Mouse (Mus musculus): ENCODE data around the gene Tagln3. TPM values are rescaled to one million over a fixed set of nuclear protein-coding genes. Genes with fewer than 3 reads are reported as not detected.

Gene Tagln3
- total RNA-seq (2012; rRNA removed) (not detected in 2 replicates), polyA plus RNA-seq (2012; ENCODE audit: insufficient read depth in 1 of 2, insufficient read length in 2 of 2, low read depth in 1 of 2, low replicate concordance in 2 of 2, missing spikeins in 1 of 2) (not detected)

GRCm38 (mm10) chr16:45724061-45724741 lies at the start of gene Tagln3:
Gene Tagln3, minus strand, starts transcription at chr16:45724608.
- Histone ChIP-seq H3K27ac (ENCODE audit: control insufficient read depth, low read depth, low read length) (no peak within 1 kb of the TSS), H3K9ac (ENCODE audit: control insufficient read depth, low read depth, low read length, poor library complexity, severe bottlenecking) (no peak within 1 kb of the TSS), H3K4me3 (ENCODE audit: control insufficient read depth in 1 of 2, insufficient read depth in 1 of 2, low read depth in 2 of 2, low read length in 2 of 2) (no peak within 1 kb of the TSS), H3K36me3 (ENCODE audit: control insufficient read depth in 1 of 2, insufficient read depth in 2 of 2, low read length in 2 of 2) (no peaks in the 10 kb centered on the region), H3K4me1 (ENCODE audit: control insufficient read depth in 1 of 2, insufficient read depth in 2 of 2, low read length in 2 of 2) (no peaks in the 10 kb centered on the region), H3K9me3 (replicated peaks; ENCODE audit: insufficient read depth, low read length) (no peaks in the 10 kb centered on the region), H3K27me3 (ENCODE audit: control insufficient read depth in 1 of 2, insufficient read depth in 2 of 2, low read length in 2 of 2) (no peaks in the 10 kb centered on the region), H3K79me2 (ENCODE audit: control insufficient read depth, insufficient read depth, low read length, poor library complexity) (no peaks in the 10 kb centered on the region)
- DNase-seq (ENCODE audit: low read depth, low spot score), result no peak
- TF ChIP-seq JUND (IDR thresholded peaks at IDR 0.05; ENCODE audit: low read depth, low read length) (no peak), ZKSCAN1 (IDR thresholded peaks at IDR 0.05; ENCODE audit: low read depth, low read length) (no peak), CTCF (IDR thresholded peaks at IDR 0.05 in 2 of 3, conservative IDR thresholded peaks at IDR 0.05 in 1 of 3; ENCODE audit: control insufficient read depth in 1 of 3, insufficient read depth in 1 of 3, low read depth in 2 of 3, low read length in 3 of 3, poor library complexity in 1 of 3, severe bottlenecking in 1 of 3) (no peak), RCOR1 (IDR thresholded peaks at IDR 0.05; ENCODE audit: low read depth, low read length) (no peak), CHD1 (IDR thresholded peaks at IDR 0.05; ENCODE audit: low read depth, low read length) (no peak), POLR2AphosphoS2 (IDR thresholded peaks at IDR 0.05; ENCODE audit: low read length) (no peak), TBP (IDR thresholded peaks at IDR 0.05; ENCODE audit: low read depth, low read length) (no peak), KAT2A (conservative IDR thresholded peaks at IDR 0.05; ENCODE audit: low read depth, low read length) (no peak)

- no peak for TF ChIP-seq GABPA (IDR thresholded peaks at IDR 0.05; ENCODE audit: low read depth, low read length)
- no peak for TF ChIP-seq MEF2A (IDR thresholded peaks at IDR 0.05; ENCODE audit: extremely low read depth, insufficient replicate concordance, low read depth, low read length, poor library complexity, severe bottlenecking)
- TF ChIP-seq POLR2AphosphoS2 (IDR thresholded peaks at IDR 0.05; ENCODE audit: low read length), result no peak
- no peak for TF ChIP-seq BHLHE40 (IDR thresholded peaks at IDR 0.05; ENCODE audit: borderline replicate concordance, low read depth, low read length)
- TF ChIP-seq KAT2A (conservative IDR thresholded peaks at IDR 0.05; ENCODE audit: low read depth, low read length), result no peak
- TF ChIP-seq CHD2 (IDR thresholded peaks at IDR 0.05; ENCODE audit: low read length), result no peak
- no peak for TF ChIP-seq MXI1 (IDR thresholded peaks at IDR 0.05; ENCODE audit: low read depth, low read length)
- H3K9me3 ChIP-seq (replicated peaks; ENCODE audit: insufficient read depth, low read length), result no peaks in the 10 kb centered on the region
- no peak overlapping the region for H3K9ac ChIP-seq (ENCODE audit: control insufficient read depth, low read depth, low read length, poor library complexity, severe bottlenecking)
- H3K79me2 ChIP-seq (ENCODE audit: control insufficient read depth, insufficient read depth, low read length, poor library complexity), result no peaks in the 10 kb centered on the region
- no peak for DNase-seq (ENCODE audit: low read depth, low spot score)
- no peak overlapping the region for H3K27ac ChIP-seq (ENCODE audit: control insufficient read depth, low read depth, low read length)
- peaks cover 0 to 2% of the 10 kb centered on the region in 2 experiments; a peak in 1 of 4 replicates for H3K27me3 ChIP-seq (ENCODE audit: control insufficient read depth in 1 of 2, insufficient read depth in 2 of 2, low read length in 2 of 2)
- H3K36me3 ChIP-seq (ENCODE audit: control insufficient read depth in 1 of 2, insufficient read depth in 2 of 2, low read length in 2 of 2), result no peaks in the 10 kb centered on the region
- H3K4me1 ChIP-seq (ENCODE audit: control insufficient read depth in 1 of 2, insufficient read depth in 2 of 2, low read length in 2 of 2), result no peaks in the 10 kb centered on the region
- H3K4me3 ChIP-seq (ENCODE audit: control insufficient read depth in 1 of 2, insufficient read depth in 1 of 2, low read depth in 2 of 2, low read length in 2 of 2), result no peak overlapping the region
These were observed 46.5 kb upstream of the Tagln3 start for GRCm38 (mm10) chr16:45770914-45771313.
